8 mouse cellular contexts compared by ENCODE assay signal in the genomic region with DNA sequence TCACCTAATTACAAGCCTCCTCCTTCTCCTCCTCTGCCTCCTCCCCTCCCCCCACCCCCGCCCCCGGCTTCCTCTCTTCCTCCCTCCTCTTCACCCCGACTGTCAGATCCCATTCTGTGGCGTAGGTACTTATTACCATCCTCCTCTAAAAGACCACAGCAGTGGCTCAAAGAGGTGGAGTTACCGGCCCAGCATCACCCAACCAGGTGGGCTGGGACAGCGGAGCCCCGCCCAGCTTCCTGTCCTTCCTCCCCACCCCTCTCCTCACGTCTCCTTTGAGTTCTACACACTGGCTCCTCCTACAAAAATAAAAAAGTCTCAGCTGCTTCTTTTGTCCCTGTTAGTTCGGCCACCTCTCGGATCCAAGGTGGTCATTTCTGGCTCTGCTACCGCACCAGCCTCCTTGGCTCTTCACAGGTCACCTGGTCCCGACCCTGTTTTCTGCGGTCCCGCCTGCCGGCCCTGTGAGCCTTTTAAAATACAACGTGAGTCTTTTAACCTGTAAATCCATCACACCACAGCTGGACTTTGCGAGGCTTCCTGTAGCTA. TPM values are rescaled to one million over a fixed set of nuclear protein-coding genes. Genes with fewer than 3 reads are reported as not detected.
A peak's percentile ranks its signal among the peaks of the same experiment; 100 is the strongest.
DNase-seq lines count a peak whose midpoint lies in the region; ATAC-seq and TF ChIP-seq lines count a peak whose summit lies in the region.

No protein-coding gene starts in this region.

- no peak for TF ChIP-seq EP300 in lung, postnatal 0 days (IDR thresholded peaks at IDR 0.05)

- no peaks in the 10 kb centered on the region for H3K9me3 ChIP-seq in heart, embryonic 11.5 days (replicated peaks; ENCODE audit: control insufficient read depth, low read length)
- H3K9me3 ChIP-seq in intestine, postnatal 0 days (ENCODE audit: control insufficient read depth), result no peaks in the 10 kb centered on the region
- H3K9me3 ChIP-seq in lung, postnatal 0 days (ENCODE audit: low read length), result no peaks in the 10 kb centered on the region

- no peak for TF ChIP-seq CTCF in intestine, postnatal 0 days (IDR thresholded peaks at IDR 0.05; ENCODE audit: low read depth)
- no peak for TF ChIP-seq CTCF in lung, postnatal 0 days (IDR thresholded peaks at IDR 0.05)
- 0 out of 2 replicates have a peak, but pooled peaks have one; percentile 26 for TF ChIP-seq CTCF in thymus, adult 2 months (IDR thresholded peaks at IDR 0.05; ENCODE audit: borderline replicate concordance, control insufficient read depth, extremely low read depth, insufficient read depth, low read length, poor library complexity)

- H3K9ac ChIP-seq in heart, embryonic 11.5 days (ENCODE audit: low read depth, low read length), result no peak overlapping the region; the same call in 1 of the 2 replicates
- no peak overlapping the region for H3K9ac ChIP-seq in intestine, postnatal 0 days (ENCODE audit: low read depth, low read length)
- H3K9ac ChIP-seq in lung, postnatal 0 days (replicated peaks; ENCODE audit: low read depth), result no peak overlapping the region

- ATAC-seq in heart, embryonic 11.5 days (replicated peaks; ENCODE audit: insufficient number of reproducible peaks, low FRiP score, low TSS enrichment), result peak; percentile 39; the same call in 1 of the 2 replicates
- no peak; the same call in 1 of the 2 replicates for ATAC-seq in intestine, postnatal 0 days
- no peak for ATAC-seq in lung, postnatal 0 days

- H3K27me3 ChIP-seq in heart, embryonic 11.5 days (ENCODE audit: control insufficient read depth, insufficient read depth, low read length), result peaks cover 30% of the 10 kb centered on the region
- peaks cover 4% of the 10 kb centered on the region; the same call in 1 of the 2 replicates for H3K27me3 ChIP-seq in intestine, postnatal 0 days (replicated peaks; ENCODE audit: control insufficient read depth, insufficient read depth, low read length)
- 0 out of 2 replicates have a peak, but pooled peaks cover 6% of the 10 kb centered on the region for H3K27me3 ChIP-seq in lung, postnatal 0 days (replicated peaks; ENCODE audit: insufficient read depth, low read length)
- H3K27me3 ChIP-seq in thymus, adult 2 months (ENCODE audit: control insufficient read depth, insufficient read depth, low read length), result peaks cover 3% of the 10 kb centered on the region; the same call in 1 of the 2 replicates

- DNase-seq in heart, postnatal 25 days (ENCODE audit: low spot score), result no peak
- DNase-seq in embryo, embryonic 9.5 days (ENCODE audit: extremely low spot score), result peak; percentile 54
- DNase-seq in lung, postnatal 0 days (ENCODE audit: low spot score), result peak; percentile 63
- DNase-seq in thymus, adult 2 months, result peak; percentile 39
- no peak for DNase-seq in frontal cortex, postnatal 25 days (ENCODE audit: low spot score in 2 of 2)
- DNase-seq in ovary, postnatal 14 days (ENCODE audit: low spot score), result no peak

- peaks cover 18% of the 10 kb centered on the region for H3K4me1 ChIP-seq in heart, embryonic 11.5 days (ENCODE audit: control insufficient read depth, insufficient read depth, low read length)
- peaks cover under 1% of the 10 kb centered on the region for H3K4me1 ChIP-seq in intestine, postnatal 0 days (replicated peaks; ENCODE audit: control insufficient read depth, insufficient read depth, low read length)
- peaks cover 8% of the 10 kb centered on the region; the same call in 1 of the 2 replicates for H3K4me1 ChIP-seq in lung, postnatal 0 days (ENCODE audit: insufficient read depth, low read depth, low read length)
- H3K4me1 ChIP-seq in thymus, adult 2 months (replicated peaks; ENCODE audit: control insufficient read depth, insufficient read depth, low read length), result peaks cover 19% of the 10 kb centered on the region

- TF ChIP-seq POLR2A in thymus, adult 2 months (IDR thresholded peaks at IDR 0.05; ENCODE audit: control insufficient read depth, extremely low read depth, insufficient read depth, low read length, poor library complexity), result no peak

- H3K27ac ChIP-seq in heart, embryonic 11.5 days (ENCODE audit: low read depth, low read length), result 0 out of 2 replicates have a peak overlapping the region, but pooled peaks have one; percentile 6
- no peak overlapping the region for H3K27ac ChIP-seq in intestine, postnatal 0 days (ENCODE audit: low read depth, low read length)
- no peak overlapping the region for H3K27ac ChIP-seq in lung, postnatal 0 days (ENCODE audit: low read length)
- no peak overlapping the region; the same call in 1 of the 2 replicates for H3K27ac ChIP-seq in thymus, adult 2 months (ENCODE audit: control insufficient read depth, insufficient read depth, low read length)

- WGBS in heart, embryonic 11.5 days (ENCODE audit: insufficient replicate concordance), result 3% methylated on average over 17 of the region's 17 CpGs
- WGBS in intestine, postnatal 0 days, result 6% methylated on average over 17 of the region's 17 CpGs
- 4% methylated on average over 17 of the region's 17 CpGs for WGBS in lung, postnatal 0 days
- 2% methylated on average over 17 of the region's 17 CpGs for WGBS in thymus, adult 2 months

- H3K4me2 ChIP-seq in heart, embryonic 11.5 days, result peak overlapping the region; percentile 54
- H3K4me2 ChIP-seq in intestine, postnatal 0 days (replicated peaks; ENCODE audit: low read depth), result peak overlapping the region; percentile 55
- peak overlapping the region; percentile 37 for H3K4me2 ChIP-seq in lung, postnatal 0 days (replicated peaks; ENCODE audit: low read depth, low read length)

- intact Hi-C loops in heart, postnatal 25 days (cut with DNase I), result loop anchor here (10.0 kb wide), 1 partner anchor 324 kb away; no protein-coding TSS in a partner anchor

- H3K4me3 ChIP-seq in heart, embryonic 11.5 days (ENCODE audit: low read depth, low read length), result peak overlapping the region; percentile 16; the same call in 1 of the 2 replicates
- H3K4me3 ChIP-seq in intestine, postnatal 0 days (ENCODE audit: low read depth, low read length), result peak overlapping the region; percentile 24; the same call in 1 of the 2 replicates
- H3K4me3 ChIP-seq in lung, postnatal 0 days (ENCODE audit: low read depth, low read length), result no peak overlapping the region
- peak overlapping the region; percentile 33 for H3K4me3 ChIP-seq in thymus, adult 2 months (ENCODE audit: control insufficient read depth, insufficient read depth, low read length)

- no peaks in the 10 kb centered on the region for H3K36me3 ChIP-seq in heart, embryonic 11.5 days (ENCODE audit: control insufficient read depth, insufficient read depth, low read length)
- H3K36me3 ChIP-seq in intestine, postnatal 0 days (ENCODE audit: control insufficient read depth, insufficient read depth), result no peaks in the 10 kb centered on the region
- no peaks in the 10 kb centered on the region for H3K36me3 ChIP-seq in lung, postnatal 0 days (ENCODE audit: insufficient read depth, low read length)
- no peaks in the 10 kb centered on the region for H3K36me3 ChIP-seq in thymus, adult 2 months (ENCODE audit: control insufficient read depth, insufficient read depth, low read length)

RNA-seq across cellular contexts. Expression of gene Fndc5, which starts 6.0 kb away (rescaled TPM):
- polyA plus RNA-seq in heart, embryonic 11.5 days (2014; fragmentation: Nextera tagmentation; extraction: Ambion mirVana), result 5.3 and 5.4 TPM in 2 replicates
- 100 to 1,000 TPM; 325 TPM for total RNA-seq in heart, postnatal 25 days (2021)
- polyA plus RNA-seq in intestine, postnatal 0 days (2015; fragmentation: Nextera tagmentation; extraction: Ambion mirVana), result 14.5 and 15.4 TPM in 2 replicates
- 7.6 and 9.7 TPM in 2 replicates for polyA plus RNA-seq in lung, postnatal 0 days (2015; fragmentation: Nextera tagmentation; extraction: Ambion mirVana)
- 1.5 and 7.0 TPM in 2 replicates for polyA plus RNA-seq in thymus, adult 2 months (2012; rRNA removed)

RNA-seq across cellular contexts. Expression of gene Hpca, which starts 9.0 kb away (rescaled TPM):
- 1.7 and 2.3 TPM in 2 replicates for polyA plus RNA-seq in heart, embryonic 11.5 days (2014; fragmentation: Nextera tagmentation; extraction: Ambion mirVana)
- not detected for total RNA-seq in heart, postnatal 25 days (2021)
- 3.9 and 4.6 TPM in 2 replicates for polyA plus RNA-seq in intestine, postnatal 0 days (2015; fragmentation: Nextera tagmentation; extraction: Ambion mirVana)
- polyA plus RNA-seq in lung, postnatal 0 days (2015; fragmentation: Nextera tagmentation; extraction: Ambion mirVana), result 0.51 and 1.1 TPM in 2 replicates
- polyA plus RNA-seq in thymus, adult 2 months (2012; rRNA removed), result 0.92 and 1.0 TPM in 2 replicates

RNA-seq across cellular contexts. Expression of gene Tmem54, which starts 25.5 kb away (rescaled TPM):
- polyA plus RNA-seq in heart, embryonic 11.5 days (2014; fragmentation: Nextera tagmentation; extraction: Ambion mirVana), result 0.30 and 0.66 TPM in 2 replicates
- not detected for total RNA-seq in heart, postnatal 25 days (2021)
- 363 and 366 TPM in 2 replicates for polyA plus RNA-seq in intestine, postnatal 0 days (2015; fragmentation: Nextera tagmentation; extraction: Ambion mirVana)
- 2.4 and 2.9 TPM in 2 replicates for polyA plus RNA-seq in lung, postnatal 0 days (2015; fragmentation: Nextera tagmentation; extraction: Ambion mirVana)
- 3.9 and 5.5 TPM in 2 replicates for polyA plus RNA-seq in thymus, adult 2 months (2012; rRNA removed)

RNA-seq across cellular contexts. Expression of gene S100pbp, which starts 58.7 kb away (rescaled TPM):
- 18.6 and 18.7 TPM in 2 replicates for polyA plus RNA-seq in heart, embryonic 11.5 days (2014; fragmentation: Nextera tagmentation; extraction: Ambion mirVana)
- 10 to 100 TPM; 12.9 to 14.1 TPM for total RNA-seq in heart, postnatal 25 days (2021)
- 6.9 and 7.7 TPM in 2 replicates for polyA plus RNA-seq in intestine, postnatal 0 days (2015; fragmentation: Nextera tagmentation; extraction: Ambion mirVana)
- 7.3 and 7.5 TPM in 2 replicates for polyA plus RNA-seq in lung, postnatal 0 days (2015; fragmentation: Nextera tagmentation; extraction: Ambion mirVana)
- polyA plus RNA-seq in thymus, adult 2 months (2012; rRNA removed), result 45.3 and 58.7 TPM in 2 replicates

RNA-seq across cellular contexts. Expression of gene Yars, which starts 58.7 kb away (rescaled TPM):
- polyA plus RNA-seq in heart, embryonic 11.5 days (2014; fragmentation: Nextera tagmentation; extraction: Ambion mirVana), result 54.9 and 55.4 TPM in 2 replicates
- total RNA-seq in heart, postnatal 25 days (2021), result 10 to 100 TPM; 26.9 to 30.0 TPM
- 35.6 and 41.8 TPM in 2 replicates for polyA plus RNA-seq in intestine, postnatal 0 days (2015; fragmentation: Nextera tagmentation; extraction: Ambion mirVana)
- polyA plus RNA-seq in lung, postnatal 0 days (2015; fragmentation: Nextera tagmentation; extraction: Ambion mirVana), result 26.4 and 27.1 TPM in 2 replicates
- polyA plus RNA-seq in thymus, adult 2 months (2012; rRNA removed), result 17.6 and 19.6 TPM in 2 replicates

Comparison
In these comparisons a context has a peak if more than half of its experiments do, and no peak if none do; other contexts are left out.
1. DNase-seq: peak in embryo, embryonic 9.5 days (single experiment), lung, postnatal 0 days (single experiment) and thymus, adult 2 months (single experiment); none in heart, postnatal 25 days (single experiment), frontal cortex, postnatal 25 days (0 of 2) and ovary, postnatal 14 days (single experiment).
2. RNA of gene Tmem54, which starts 25.5 kb away (polyA plus RNA-seq): 363 to 366 TPM in intestine, postnatal 0 days; 3.9 to 5.5 TPM in thymus, adult 2 months, 2.4 to 2.9 TPM in lung, postnatal 0 days and 0.30 to 0.66 TPM in heart, embryonic 11.5 days; every median in the first group is over 10 times any median in the second.
3. Peak in every context shown above with its lines, with median percentiles within 50 percentile points of each other: H3K4me2 ChIP-seq.